Mouse (Mus musculus): ENCODE measurements around the gene Lcorl.

- TF ChIP-seq POLR2A (IDR thresholded peaks at IDR 0.05; ENCODE audit: control insufficient read depth, extremely low read depth, insufficient read depth, low read length, poor library complexity) (no peak), CTCF (IDR thresholded peaks at IDR 0.05; ENCODE audit: borderline replicate concordance, control insufficient read depth, extremely low read depth, insufficient read depth, low read length, poor library complexity) (no peak)
These were observed 189.1 kb downstream of the Lcorl start for GRCm38 (mm10) chr5:45668324-45668723.

All from thymus, adult 2 months (tissue).